8 mouse cellular contexts compared by ENCODE assay signal in genomic region chr10:86976001-86976726, GRCm38 (mm10). TPM values are rescaled to one million over a fixed set of nuclear protein-coding genes. Genes with fewer than 3 reads are reported as not detected.
DNase-seq lines count a peak whose midpoint lies in the region; ATAC-seq and TF ChIP-seq lines count a peak whose summit lies in the region.

No protein-coding gene starts in this region.

- H3K36me3 ChIP-seq in kidney, postnatal 0 days (ENCODE audit: insufficient read depth, low read length), result no peaks in the 10 kb centered on the region
- no peaks in the 10 kb centered on the region for H3K36me3 ChIP-seq in lung, postnatal 0 days (ENCODE audit: insufficient read depth, low read length)

- H3K9ac ChIP-seq in kidney, postnatal 0 days (ENCODE audit: low read depth, low read length), result no peak overlapping the region
- no peak overlapping the region for H3K9ac ChIP-seq in lung, postnatal 0 days (replicated peaks; ENCODE audit: low read depth)

- H3K4me3 ChIP-seq in kidney, postnatal 0 days (replicated peaks; ENCODE audit: low read depth, low read length), result no peak overlapping the region
- H3K4me3 ChIP-seq in lung, postnatal 0 days (ENCODE audit: low read depth, low read length), result no peak overlapping the region

- H3K4me1 ChIP-seq in kidney, postnatal 0 days (replicated peaks; ENCODE audit: insufficient read depth, low read length), result no peaks in the 10 kb centered on the region
- no peaks in the 10 kb centered on the region for H3K4me1 ChIP-seq in lung, postnatal 0 days (ENCODE audit: insufficient read depth, low read depth, low read length)

- ATAC-seq in kidney, postnatal 0 days (replicated peaks; ENCODE audit: low FRiP score, low read depth), result no peak
- no peak for ATAC-seq in lung, postnatal 0 days
- no peak for ATAC-seq in inflammation-experienced regulatory T-cells, adult 6 months

- no peaks in the 10 kb centered on the region for H3K9me3 ChIP-seq in kidney, postnatal 0 days (replicated peaks; ENCODE audit: low read length)
- H3K9me3 ChIP-seq in lung, postnatal 0 days (ENCODE audit: low read length), result no peaks in the 10 kb centered on the region

- H3K27me3 ChIP-seq in kidney, postnatal 0 days (ENCODE audit: insufficient read depth, low read length), result no peaks in the 10 kb centered on the region
- no peaks in the 10 kb centered on the region for H3K27me3 ChIP-seq in lung, postnatal 0 days (replicated peaks; ENCODE audit: insufficient read depth, low read length)

- TF ChIP-seq EP300 in lung, postnatal 0 days (IDR thresholded peaks at IDR 0.05), result no peak

- intact Hi-C loops in heart, postnatal 10 days (cut with DNase I), result loop anchor here (5.0 kb wide), 1 partner anchor 219 kb away; no protein-coding TSS in a partner anchor
- intact Hi-C loops in heart, postnatal 25 days (cut with DNase I), result loop anchor here (5.0 kb wide), 1 partner anchor 209 kb away; no protein-coding TSS in a partner anchor

- H3K27ac ChIP-seq in kidney, postnatal 0 days, result no peak overlapping the region
- no peak overlapping the region for H3K27ac ChIP-seq in lung, postnatal 0 days (ENCODE audit: low read length)

- DNase-seq in heart, postnatal 10 days, result peak; percentile 18 to 48
- DNase-seq in heart, postnatal 25 days (ENCODE audit: low spot score), result no peak
- peak; percentile 46 for DNase-seq in 416B (ENCODE audit: low read depth)
- peak; percentile 50 for DNase-seq in ZHBTc4 (ENCODE audit: low read depth, low spot score)
- peak; percentile 34 for DNase-seq in kidney, postnatal 0 days (ENCODE audit: low spot score)
- no peak for DNase-seq in lung, postnatal 0 days (ENCODE audit: low spot score)
- DNase-seq in embryo, embryonic 10 days (ENCODE audit: low spot score), result no peak

- no peak overlapping the region for H3K4me2 ChIP-seq in kidney, postnatal 0 days (ENCODE audit: low read length)
- no peak overlapping the region for H3K4me2 ChIP-seq in lung, postnatal 0 days (replicated peaks; ENCODE audit: low read depth, low read length)

- WGBS in kidney, postnatal 0 days, result 86% methylated on average over 5 of the region's 5 CpGs
- 83% methylated on average over 5 of the region's 5 CpGs for WGBS in lung, postnatal 0 days

- TF ChIP-seq CTCF in kidney, postnatal 0 days (IDR thresholded peaks at IDR 0.05; ENCODE audit: low read depth), result peak; percentile 61
- peak; percentile 53 for TF ChIP-seq CTCF in lung, postnatal 0 days (IDR thresholded peaks at IDR 0.05)

RNA-seq across cellular contexts. Expression of gene Stab2, which starts 31.7 kb away (rescaled TPM):
- under 1 TPM; 0.22 to 0.41 TPM for total RNA-seq in heart, postnatal 10 days (2021)
- total RNA-seq in heart, postnatal 25 days (2021), result under 1 TPM; 0.08 to 0.20 TPM
- 0.51 and 0.73 TPM in 2 replicates for polyA plus RNA-seq in kidney, postnatal 0 days (2015; fragmentation: Nextera tagmentation; extraction: Ambion mirVana)
- 0.11 and 0.24 TPM in 2 replicates for polyA plus RNA-seq in lung, postnatal 0 days (2015; fragmentation: Nextera tagmentation; extraction: Ambion mirVana)
- polyA plus RNA-seq in inflammation-experienced regulatory T-cells, adult 6 months (2017; shearing (Covaris generic)), result under 1 TPM in 1 of 3 experiments, not detected in 2; 0.13 TPM

Comparison
In these comparisons a context has a peak if more than half of its experiments do, and no peak if none do; other contexts are left out.
1. DNase-seq: peak in heart, postnatal 10 days (2 of 2), 416B (single experiment), ZHBTc4 (single experiment) and kidney, postnatal 0 days (single experiment); none in heart, postnatal 25 days (single experiment), lung, postnatal 0 days (single experiment) and embryo, embryonic 10 days (single experiment).